Mouse (Mus musculus): ENCODE results near the gene Krt17.

DNA sequence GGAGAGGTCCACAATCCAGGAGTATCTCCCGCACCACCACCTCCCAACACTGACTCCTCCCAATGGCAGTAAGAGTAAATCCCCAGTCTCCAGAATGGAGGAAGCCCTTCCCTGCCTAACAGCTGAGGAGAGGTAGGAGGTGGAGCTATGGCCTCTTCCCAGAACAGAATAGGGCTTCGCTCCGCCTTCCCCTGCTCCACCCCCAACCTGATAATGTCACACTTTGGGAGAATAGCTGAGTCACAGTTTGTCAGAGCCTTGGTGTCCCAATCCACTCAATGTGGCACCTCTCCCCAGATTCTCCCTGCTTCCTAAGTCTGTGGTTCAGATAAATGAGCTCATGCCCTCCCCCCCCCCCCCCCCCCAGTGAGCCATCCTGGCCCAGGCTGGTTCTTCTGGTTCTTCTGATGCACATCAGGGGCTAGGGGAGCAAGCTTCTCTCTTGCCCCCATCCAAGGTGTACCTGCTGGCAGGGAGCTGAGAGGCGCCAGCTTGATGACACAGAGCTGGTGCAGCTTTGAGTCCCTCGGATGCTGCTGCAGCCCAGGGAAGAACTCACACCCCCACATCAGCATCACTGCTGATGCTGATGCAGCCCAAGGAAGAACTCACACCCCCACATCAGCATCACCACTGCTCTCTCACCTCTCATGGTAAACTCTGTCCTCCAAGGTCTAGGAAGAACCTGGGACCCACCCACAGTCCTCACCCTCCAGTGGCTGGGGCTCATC is 6.3 kb downstream of the Krt17 start:
- TF ChIP-seq GATA1 (IDR thresholded peaks at IDR 0.05; ENCODE audit: borderline replicate concordance, low read length) (no peak), FLI1 (IDR thresholded peaks at IDR 0.05; ENCODE audit: low read length) (no peak)

Measured in megakaryocyte, embryonic 14.5 days (primary cell).